In genomic region chr2:167367777-167368281, GRCm38 (mm10) we compare ENCODE assay signal across 9 mouse cellular contexts. TPM values are rescaled to one million over a fixed set of nuclear protein-coding genes. Genes with fewer than 3 reads are reported as not detected.
DNase-seq lines count a peak whose midpoint lies in the region; ATAC-seq lines count a peak whose summit lies in the region.
"Had no signal": no experiment of that assay in that cellular context is flagged by ENCODE, and none has a peak within 500 bp of the region (broad histone marks: within the 10 kb centered on the region; RNA-seq: fewer than 3 reads in every experiment).

No protein-coding gene starts in this region.

- H3K9me3 ChIP-seq in hindbrain, embryonic 14.5 days (ENCODE audit: control insufficient read depth, low read length) = no peaks in the 10 kb centered on the region
- H3K9me3 ChIP-seq: hindbrain, embryonic 12.5 days had no signal

- intact Hi-C loops in left cerebral cortex, postnatal 14 days (cut with DNase I) = no loop called here

- H3K36me3 ChIP-seq in hindbrain, embryonic 14.5 days (replicated peaks; ENCODE audit: control insufficient read depth, insufficient read depth) = no peaks in the 10 kb centered on the region
- H3K36me3 ChIP-seq: hindbrain, embryonic 12.5 days had no signal

- 66% methylated on average over 20 of the region's 20 CpGs for WGBS in hindbrain, embryonic 14.5 days

- no peak overlapping the region for H3K27ac ChIP-seq in hindbrain, embryonic 14.5 days
- H3K27ac ChIP-seq: hindbrain, embryonic 12.5 days; left cerebral cortex, adult 2 months had no signal

- H3K9ac ChIP-seq in hindbrain, embryonic 14.5 days = no peak overlapping the region
- H3K9ac ChIP-seq: hindbrain, embryonic 12.5 days had no signal

- H3K27me3 ChIP-seq in hindbrain, embryonic 14.5 days (ENCODE audit: control insufficient read depth, insufficient read depth, low read length) = no peaks in the 10 kb centered on the region
- H3K27me3 ChIP-seq: hindbrain, embryonic 12.5 days had no signal

- H3K4me2 ChIP-seq in hindbrain, embryonic 14.5 days (replicated peaks) = no peak overlapping the region
- H3K4me2 ChIP-seq: hindbrain, embryonic 12.5 days had no signal

- peak; percentile 38 for ATAC-seq in CD4-positive, CD25-positive, alpha-beta regulatory T cell, adult 4 months
- peak; percentile 49 for ATAC-seq in neutrophil, adult 5-6 weeks (ENCODE audit: extremely low read depth, insufficient number of reproducible peaks, low FRiP score, poor library complexity, severe bottlenecking)
- no peak for ATAC-seq in hindbrain, embryonic 14.5 days (ENCODE audit: low FRiP score)

- no peak overlapping the region for H3K4me3 ChIP-seq in hindbrain, embryonic 14.5 days (replicated peaks; ENCODE audit: low read length)
- H3K4me3 ChIP-seq: hindbrain, embryonic 12.5 days; left cerebral cortex, adult 2 months had no signal

- no peaks in the 10 kb centered on the region for H3K4me1 ChIP-seq in hindbrain, embryonic 14.5 days (replicated peaks; ENCODE audit: control insufficient read depth, insufficient read depth, low read length)
- H3K4me1 ChIP-seq: hindbrain, embryonic 12.5 days had no signal

- DNase-seq in B cell, adult 2 months = peak; percentile 81 to 83
- DNase-seq in induced T-regulatory cell, adult 2 months (ENCODE audit: low read depth) = peak; percentile 92
- DNase-seq in left cerebral cortex, postnatal 14 days (ENCODE audit: low spot score in 2 of 2) = no peak
- DNase-seq in hindbrain, embryonic 14.5 days (ENCODE audit: low spot score) = no peak
- DNase-seq in left cerebral cortex, adult 18-20 months (ENCODE audit: low spot score in 2 of 2) = no peak

RNA-seq across cellular contexts. Expression of gene B4galt5, which starts 18.8 kb away (rescaled TPM):
- 1 to 10 TPM; 6.3 to 9.4 TPM for polyA plus RNA-seq in CD4-positive, CD25-positive, alpha-beta regulatory T cell, adult 4 months (2017; shearing (Covaris generic))
- total RNA-seq in neutrophil, adult 5-6 weeks (2017) = 42.5 and 50.4 TPM in 2 replicates
- 10 to 100 TPM; 63.0 to 64.9 TPM for total RNA-seq in left cerebral cortex, postnatal 14 days (2021)
- 24.7 and 33.3 TPM in 2 replicates for polyA plus RNA-seq in hindbrain, embryonic 14.5 days (2014; fragmentation: Nextera tagmentation; extraction: Ambion mirVana)
- 10 to 100 TPM; 54.3 to 54.8 TPM for total RNA-seq in left cerebral cortex, adult 18-20 months (2021)

RNA-seq across cellular contexts. Expression of gene Slc9a8, which starts 53.7 kb away (rescaled TPM):
- polyA plus RNA-seq in CD4-positive, CD25-positive, alpha-beta regulatory T cell, adult 4 months (2017; shearing (Covaris generic)) = 10 to 100 TPM; 42.4 to 75.1 TPM
- 43.5 and 52.9 TPM in 2 replicates for total RNA-seq in neutrophil, adult 5-6 weeks (2017)
- total RNA-seq in left cerebral cortex, postnatal 14 days (2021) = 10 to 100 TPM; 31.2 to 32.9 TPM
- polyA plus RNA-seq in hindbrain, embryonic 14.5 days (2014; fragmentation: Nextera tagmentation; extraction: Ambion mirVana) = 17.9 and 22.6 TPM in 2 replicates
- total RNA-seq in left cerebral cortex, adult 18-20 months (2021) = 10 to 100 TPM; 26.2 to 32.4 TPM

Comparison
In these comparisons a context has a peak if more than half of its experiments do, and no peak if none do; other contexts are left out.
1. DNase-seq: peak in B cell, adult 2 months (2 of 2) and induced T-regulatory cell, adult 2 months (single experiment); none in left cerebral cortex, postnatal 14 days (0 of 2), hindbrain, embryonic 14.5 days (single experiment) and left cerebral cortex, adult 18-20 months (0 of 2).